Mouse (Mus musculus) monocyte, adult 5-6 weeks (primary cell): ENCODE measurements around the gene Gbe1. TPM values are rescaled to one million over a fixed set of nuclear protein-coding genes. Genes with fewer than 3 reads are reported as not detected.

Source experiments
- ATAC-seq: fragments of 153-309, 156-312 bp; replicated peaks from 2 replicates; pipeline ENCODE4 v1.8.0; 2017; ENCODE audit warnings: mild to moderate bottlenecking; ENCODE audit not compliant: low TSS enrichment, insufficient number of reproducible peaks, severe bottlenecking, poor library complexity, low FRiP score
- total RNA-seq: library from RNA; stranded (forward); fragments of 200-1000, 200-491, 200-594 nt; gene quantifications from 3 replicates; pipeline ENCODE4 v1.2.3, GENCODE M21; 2017

Gbe1 gene
- 17.2 to 25.0 TPM (median 23.6 TPM) in 3 replicates for total RNA-seq

GRCm38 (mm10) chr16:70313886-70314577, at the start of gene Gbe1:
Gene Gbe1 (plus strand): TSS chr16:70313949.
- peak; percentile 88 for ATAC-seq

- no peak for ATAC-seq
These were observed 3.1 kb upstream of the Gbe1 start for GRCm38 (mm10) chr16:70310691-70311090.

GRCm38 (mm10) chr16:70313496-70313885, 258 bp upstream of the Gbe1 start:
- no peak for ATAC-seq

- ATAC-seq = no peak
These were observed 805 bp downstream of the Gbe1 start for GRCm38 (mm10) chr16:70314578-70314930.

- ATAC-seq = no peak
These were observed 1.5 kb downstream of the Gbe1 start for GRCm38 (mm10) chr16:70315261-70315660.

- ATAC-seq = no peak
These were observed 2.2 kb downstream of the Gbe1 start for GRCm38 (mm10) chr16:70315862-70316390.

- ATAC-seq = no peak
These were observed 5.6 kb downstream of the Gbe1 start for GRCm38 (mm10) chr16:70319388-70319787.

- no peak for ATAC-seq
These were observed 7.0 kb downstream of the Gbe1 start for GRCm38 (mm10) chr16:70320612-70321280.

GRCm38 (mm10) chr16:70326339-70326948, 12.7 kb downstream of the Gbe1 start:
- peak; percentile 88 for ATAC-seq

GRCm38 (mm10) chr16:70328566-70328965, 14.8 kb downstream of the Gbe1 start:
- ATAC-seq = no peak

- no peak for ATAC-seq
These were observed 15.3 kb downstream of the Gbe1 start for GRCm38 (mm10) chr16:70329036-70329435.

- ATAC-seq = no peak
These were observed 15.7 kb downstream of the Gbe1 start for GRCm38 (mm10) chr16:70329471-70329870.

- ATAC-seq = no peak
These were observed 16.3 kb downstream of the Gbe1 start for GRCm38 (mm10) chr16:70330007-70330406.

GRCm38 (mm10) chr16:70330626-70331275, 17.0 kb downstream of the Gbe1 start:
- no peak for ATAC-seq

- no peak for ATAC-seq
These were observed 21.1 kb downstream of the Gbe1 start for GRCm38 (mm10) chr16:70334812-70335211.

GRCm38 (mm10) chr16:70335472-70335871, 21.7 kb downstream of the Gbe1 start:
- ATAC-seq = no peak

GRCm38 (mm10) chr16:70337661-70338060, 23.9 kb downstream of the Gbe1 start:
- no peak for ATAC-seq

- ATAC-seq = no peak
These were observed 30.7 kb downstream of the Gbe1 start for GRCm38 (mm10) chr16:70344496-70344895.

- no peak for ATAC-seq
These were observed 31.9 kb downstream of the Gbe1 start for GRCm38 (mm10) chr16:70345607-70346006.
